ENCODE assay signal across 45 mouse cellular contexts in the genomic region with DNA sequence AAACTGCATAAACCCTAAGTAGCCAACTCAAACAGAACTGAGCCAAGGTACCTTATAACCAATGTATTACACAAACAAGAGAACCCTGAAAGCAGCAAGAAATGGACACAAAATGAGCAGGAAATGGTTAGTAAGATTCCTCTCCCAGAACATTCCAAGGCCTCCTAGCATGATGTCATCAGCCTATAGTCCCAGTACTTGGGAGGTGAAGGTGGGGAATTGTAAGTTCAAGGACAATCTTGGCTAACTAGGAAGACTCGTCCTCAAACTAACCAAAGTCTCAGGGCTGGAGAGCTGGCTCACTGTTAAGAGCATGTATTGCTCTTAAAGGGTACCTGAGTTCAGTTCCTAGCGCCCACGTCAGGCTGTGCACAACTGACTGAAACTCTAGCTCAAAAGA. TPM values are rescaled to one million over a fixed set of nuclear protein-coding genes. Genes with fewer than 3 reads are reported as not detected.
"Had no signal": no experiment of that assay in that cellular context is flagged by ENCODE, and none has a peak within 500 bp of the region (broad histone marks: within the 10 kb centered on the region; RNA-seq: fewer than 3 reads in every experiment).

No protein-coding gene starts in this region.

- H3K9ac ChIP-seq: heart, embryonic 12.5 days; heart, embryonic 13.5 days; heart, embryonic 15.5 days; hindbrain, embryonic 12.5 days; hindbrain, embryonic 13.5 days; hindbrain, embryonic 14.5 days; hindbrain, embryonic 15.5 days; intestine, embryonic 15.5 days; kidney, embryonic 15.5 days had no signal

- H3K27ac ChIP-seq: heart, embryonic 10.5 days; heart, embryonic 13.5 days; heart, embryonic 15.5 days; hindbrain, embryonic 10.5 days; hindbrain, embryonic 12.5 days; hindbrain, embryonic 13.5 days; hindbrain, embryonic 14.5 days; hindbrain, embryonic 15.5 days; hindbrain, postnatal 0 days; intestine, embryonic 15.5 days; kidney, embryonic 15.5 days; kidney, postnatal 0 days; layer of hippocampus, adult 2 months; left cerebral cortex, adult 2 months had no signal

- H3K4me1 ChIP-seq: heart, embryonic 12.5 days; heart, embryonic 13.5 days had no signal

- H3K36me3 ChIP-seq: heart, embryonic 10.5 days; heart, embryonic 12.5 days; heart, embryonic 13.5 days; heart, embryonic 15.5 days; intestine, embryonic 15.5 days had no signal

- H3K9me3 ChIP-seq: heart, embryonic 10.5 days; heart, embryonic 13.5 days; heart, embryonic 15.5 days; hindbrain, embryonic 10.5 days; hindbrain, embryonic 12.5 days; hindbrain, embryonic 13.5 days; hindbrain, embryonic 15.5 days; intestine, embryonic 15.5 days; kidney, embryonic 15.5 days had no signal

- DNase-seq: heart, postnatal 10 days; heart, postnatal 14 days; heart, postnatal 36 days; heart, postnatal 4 days; kidney, adult 11 months; kidney, adult 18-20 months; kidney, adult 2 months; kidney, adult 8-10 months; kidney, adult 9 months; kidney, postnatal 10 days; kidney, postnatal 14 days; kidney, postnatal 25 days; kidney, postnatal 36 days; kidney, postnatal 4 days; layer of hippocampus, adult 9-11 months; layer of hippocampus, postnatal 36 days had no signal

- H3K27me3 ChIP-seq: heart, embryonic 13.5 days; heart, embryonic 15.5 days; hindbrain, embryonic 12.5 days; hindbrain, embryonic 13.5 days; hindbrain, embryonic 15.5 days; intestine, embryonic 15.5 days; kidney, embryonic 15.5 days had no signal

- ATAC-seq: hindbrain, embryonic 16.5 days; hindbrain, postnatal 0 days; inflammation-experienced regulatory T-cells, adult 6 months; intestine, embryonic 15.5 days; intestine, embryonic 16.5 days; intestine, postnatal 0 days had no signal

- H3K4me3 ChIP-seq: heart, embryonic 10.5 days; heart, embryonic 12.5 days; heart, embryonic 13.5 days; heart, embryonic 15.5 days; hindbrain, embryonic 10.5 days; hindbrain, embryonic 12.5 days; hindbrain, embryonic 13.5 days; hindbrain, embryonic 15.5 days; intestine, embryonic 15.5 days; kidney, embryonic 15.5 days; layer of hippocampus, adult 2 months; left cerebral cortex, adult 2 months had no signal

- H3K4me2 ChIP-seq: heart, embryonic 11.5 days; heart, embryonic 12.5 days; heart, embryonic 13.5 days; heart, embryonic 15.5 days; hindbrain, embryonic 12.5 days; hindbrain, embryonic 13.5 days; hindbrain, embryonic 14.5 days; hindbrain, embryonic 15.5 days; intestine, embryonic 15.5 days; kidney, embryonic 15.5 days had no signal

RNA-seq across cellular contexts. Expression of a gene that starts 24.3 kb away (rescaled TPM):
- total RNA-seq: heart, postnatal 14 days; heart, postnatal 25 days; heart, postnatal 36 days; heart, postnatal 4 days; hematopoietic stem cell, adult 5-6 weeks; hindbrain, postnatal 0 days; layer of hippocampus, adult 18-20 months; layer of hippocampus, adult 2 months; layer of hippocampus, adult 8-10 months; layer of hippocampus, postnatal 10 days; layer of hippocampus, postnatal 14 days; layer of hippocampus, postnatal 25 days; layer of hippocampus, postnatal 36 days; left cerebral cortex, adult 18-20 months; left cerebral cortex, adult 2 months had no signal
- polyA plus RNA-seq: heart, embryonic 11.5 days; heart, embryonic 12.5 days; kidney, adult 2 months; large intestine, adult 2 months had no signal
